Mouse (Mus musculus): Measurements from ENCODE around the gene Zfp654. TPM values are rescaled to one million over a fixed set of nuclear protein-coding genes. Genes with fewer than 3 reads are reported as not detected.

Gene Zfp654
- polyA plus RNA-seq, 1 experiment from 2014 or later = 7.3 TPM

DNA sequence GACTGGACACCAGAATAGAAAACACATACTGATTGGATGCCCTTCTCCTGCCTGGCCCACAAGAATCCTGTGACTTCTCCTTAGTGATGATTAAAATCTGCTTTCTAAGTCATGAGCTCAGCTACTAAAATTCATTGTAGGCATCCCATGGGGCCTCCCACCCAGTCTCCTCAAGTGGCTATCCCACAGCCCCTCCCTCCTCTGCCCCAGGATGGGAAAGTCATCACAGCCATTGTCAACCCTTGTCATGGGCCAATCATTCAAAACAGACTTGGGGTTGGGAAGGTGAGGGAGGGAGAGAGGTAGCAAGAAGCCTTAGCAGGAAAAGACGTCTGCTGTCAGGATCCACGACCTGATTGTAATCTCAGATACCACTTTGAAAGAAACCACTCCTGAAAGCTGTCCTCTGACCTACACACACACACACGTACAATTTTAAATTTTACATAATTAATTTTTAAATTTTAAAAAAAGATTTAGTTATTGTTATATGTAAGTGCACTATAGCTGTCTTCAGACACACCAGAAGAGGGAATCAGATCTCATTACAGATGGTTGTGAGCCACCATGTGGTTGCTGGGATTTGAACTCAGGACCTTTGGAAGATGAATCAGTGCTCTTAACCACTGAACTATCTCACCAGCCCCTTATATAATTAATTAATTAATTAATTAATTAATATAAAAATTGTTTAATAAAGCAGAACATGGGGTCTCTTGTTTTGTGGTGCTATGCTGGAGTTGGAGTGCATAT lies 97.3 kb downstream of the Zfp654 start:
- H3K27ac ChIP-seq (ENCODE audit: low read depth, low read length) = no peak overlapping the region
- H3K36me3 ChIP-seq (ENCODE audit: control insufficient read depth, insufficient read depth, low read length) = no peaks in the 10 kb centered on the region
- H3K9ac ChIP-seq (ENCODE audit: low read depth, low read length) = no peak overlapping the region
- H3K27me3 ChIP-seq (replicated peaks; ENCODE audit: control insufficient read depth, insufficient read depth, low read length) = no peaks in the 10 kb centered on the region
- no peak overlapping the region for H3K4me2 ChIP-seq
- no peak overlapping the region for H3K4me3 ChIP-seq (ENCODE audit: low read depth, low read length)
- peaks cover 2% of the 10 kb centered on the region; the same call in 1 of the 2 replicates for H3K4me1 ChIP-seq (replicated peaks; ENCODE audit: control insufficient read depth, insufficient read depth, low read length)
- no peak for DNase-seq (ENCODE audit: low spot score)
- 35% methylated on average over 3 of the region's 3 CpGs for WGBS
- no peak for ATAC-seq (replicated peaks; ENCODE audit: low FRiP score)
- no peaks in the 10 kb centered on the region for H3K9me3 ChIP-seq (ENCODE audit: control insufficient read depth, low read length)

DNA sequence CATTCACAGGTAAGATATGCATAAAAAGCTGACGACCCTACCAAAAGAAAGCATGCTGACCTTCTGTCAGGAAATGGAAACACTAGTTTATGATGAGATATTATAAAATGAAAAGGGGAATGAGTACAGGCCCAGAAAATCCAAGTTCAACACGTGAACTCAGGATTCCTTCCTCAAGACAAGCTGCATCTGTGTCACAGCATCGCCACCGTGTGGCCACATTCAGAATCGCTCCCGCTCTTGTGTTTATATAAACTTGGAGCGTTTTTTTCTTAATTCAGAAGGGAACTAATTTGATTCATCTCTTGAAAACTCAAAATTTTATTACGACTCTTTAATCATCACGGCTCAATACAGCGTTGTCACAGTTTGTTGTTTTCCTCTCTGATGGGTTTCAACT lies 103.2 kb downstream of the Zfp654 start:
- H3K4me3 ChIP-seq (ENCODE audit: low read depth, low read length) = no peak overlapping the region
- H3K4me1 ChIP-seq (replicated peaks; ENCODE audit: control insufficient read depth, insufficient read depth, low read length) = no peaks in the 10 kb centered on the region
- ATAC-seq (replicated peaks; ENCODE audit: low FRiP score) (no peak), DNase-seq (ENCODE audit: low spot score) (peak; percentile 46)
- no peak overlapping the region for H3K9ac ChIP-seq (ENCODE audit: low read depth, low read length)
- no peaks in the 10 kb centered on the region for H3K27me3 ChIP-seq (replicated peaks; ENCODE audit: control insufficient read depth, insufficient read depth, low read length)
- 10% methylated on average over 10 of the region's 10 CpGs for WGBS
- H3K36me3 ChIP-seq (ENCODE audit: control insufficient read depth, insufficient read depth, low read length) = no peaks in the 10 kb centered on the region
- no peak overlapping the region for H3K4me2 ChIP-seq
- no peaks in the 10 kb centered on the region for H3K9me3 ChIP-seq (ENCODE audit: control insufficient read depth, low read length)
- H3K27ac ChIP-seq (ENCODE audit: low read depth, low read length) = no peak overlapping the region

- Histone ChIP-seq H3K4me3 (ENCODE audit: low read depth, low read length) (no peak overlapping the region), H3K4me1 (replicated peaks; ENCODE audit: control insufficient read depth, insufficient read depth, low read length) (no peaks in the 10 kb centered on the region), H3K9me3 (ENCODE audit: control insufficient read depth, low read length) (no peaks in the 10 kb centered on the region), H3K27me3 (replicated peaks; ENCODE audit: control insufficient read depth, insufficient read depth, low read length) (no peaks in the 10 kb centered on the region), H3K4me2 (no peak overlapping the region), H3K9ac (ENCODE audit: low read depth, low read length) (no peak overlapping the region), H3K36me3 (ENCODE audit: control insufficient read depth, insufficient read depth, low read length) (no peaks in the 10 kb centered on the region), H3K27ac (ENCODE audit: low read depth, low read length) (no peak overlapping the region)
- no peak for ATAC-seq (replicated peaks; ENCODE audit: low FRiP score)
- WGBS = 58% methylated on average over 4 of the region's 4 CpGs
- DNase-seq (ENCODE audit: low spot score) = no peak
Measured at GRCm38 (mm10) chr16:64745089-64745488, 106.4 kb downstream of the Zfp654 start.

GRCm38 (mm10) chr16:64737289-64737688 lies 114.2 kb downstream of the Zfp654 start:
- H3K9me3 ChIP-seq (ENCODE audit: control insufficient read depth, low read length) = no peaks in the 10 kb centered on the region
- no peaks in the 10 kb centered on the region for H3K27me3 ChIP-seq (replicated peaks; ENCODE audit: control insufficient read depth, insufficient read depth, low read length)
- DNase-seq (ENCODE audit: low spot score) (no peak), ATAC-seq (replicated peaks; ENCODE audit: low FRiP score) (no peak)
- no peak overlapping the region for H3K4me2 ChIP-seq
- H3K36me3 ChIP-seq (ENCODE audit: control insufficient read depth, insufficient read depth, low read length) = no peaks in the 10 kb centered on the region
- no peaks in the 10 kb centered on the region for H3K4me1 ChIP-seq (replicated peaks; ENCODE audit: control insufficient read depth, insufficient read depth, low read length)
- H3K9ac ChIP-seq (ENCODE audit: low read depth, low read length) = no peak overlapping the region
- no peak overlapping the region for H3K4me3 ChIP-seq (ENCODE audit: low read depth, low read length)
- 84% methylated on average over 5 of the region's 5 CpGs for WGBS
- no peak overlapping the region for H3K27ac ChIP-seq (ENCODE audit: low read depth, low read length)

Other genes starting within 250 kb of the Zfp654 start
- gene Csnka2ip, start 249.2 kb downstream of the Zfp654 start, polyA plus RNA-seq (2014; fragmentation: Nextera tagmentation; extraction: Ambion mirVana) = not detected in 2 replicates
- gene 4930453N24Rik, start 80.5 kb downstream of the Zfp654 start, polyA plus RNA-seq (2014; fragmentation: Nextera tagmentation; extraction: Ambion mirVana) = 20.9 and 22.3 TPM in 2 replicates
- 58.3 and 67.7 TPM in 2 replicates for gene Cggbp1, start 344 bp upstream of the Zfp654 start, polyA plus RNA-seq (2014; fragmentation: Nextera tagmentation; extraction: Ambion mirVana)

Data from liver, embryonic 11.5 days (tissue).